Mouse (Mus musculus) cerebellum, adult 8-10 months (tissue): ENCODE measurements around the gene Rcor2.
A peak's percentile ranks its signal among the peaks of the same experiment; 100 is the strongest.

Experiments used
- DNase-seq: peaks from one replicate; pipeline ENCODE4 v3.0.0; 2022

Gene Rcor2

GRCm38 (mm10) chr19:7265478-7266191 is 1.5 kb upstream of the Rcor2 start:
- DNase-seq = peak; percentile 42

- peak; percentile 39 for DNase-seq
Measured at GRCm38 (mm10) chr19:7266421-7266831, 699 bp upstream of the Rcor2 start.

- peak; percentile 38 for DNase-seq
Measured at GRCm38 (mm10) chr19:7267781-7268721, 926 bp downstream of the Rcor2 start.

- peak; percentile 57 for DNase-seq
Measured at GRCm38 (mm10) chr19:7268722-7269090, 1.6 kb downstream of the Rcor2 start.

GRCm38 (mm10) chr19:7269290-7270044 is 2.3 kb downstream of the Rcor2 start:
- no peak for DNase-seq

GRCm38 (mm10) chr19:7273486-7273885 is 6.4 kb downstream of the Rcor2 start:
- no peak for DNase-seq

GRCm38 (mm10) chr19:7274326-7274990 is 7.3 kb downstream of the Rcor2 start:
- DNase-seq = peak; percentile 78

GRCm38 (mm10) chr19:7275131-7275789 is 8.1 kb downstream of the Rcor2 start:
- DNase-seq = peak; percentile 36

GRCm38 (mm10) chr19:7276053-7276659 is 9.0 kb downstream of the Rcor2 start:
- no peak for DNase-seq

GRCm38 (mm10) chr19:7276796-7277195 is 9.7 kb downstream of the Rcor2 start:
- DNase-seq = no peak

GRCm38 (mm10) chr19:7278200-7278906 is 11.2 kb downstream of the Rcor2 start:
- DNase-seq = no peak

GRCm38 (mm10) chr19:7279114-7279513 is 12.0 kb downstream of the Rcor2 start:
- DNase-seq = no peak

GRCm38 (mm10) chr19:7280557-7281330 is 13.6 kb downstream of the Rcor2 start:
- no peak for DNase-seq

GRCm38 (mm10) chr19:7286563-7287315 is 19.6 kb downstream of the Rcor2 start:
- DNase-seq = no peak

- DNase-seq = no peak
Measured at GRCm38 (mm10) chr19:7288288-7288687, 21.2 kb downstream of the Rcor2 start.

GRCm38 (mm10) chr19:7289767-7290166 is 22.6 kb downstream of the Rcor2 start:
- no peak for DNase-seq

GRCm38 (mm10) chr19:7291958-7292709 is 25.0 kb downstream of the Rcor2 start:
- DNase-seq = no peak

- DNase-seq = no peak
Measured at GRCm38 (mm10) chr19:7294098-7294876, 27.2 kb downstream of the Rcor2 start.
